Mouse (Mus musculus): ENCODE measurements at regions not wholly inside any gene's neighbourhood (a gene's known extent, or its start where the extent isn't known, plus 50 kb on each side); places are given as distances from the start of the nearest gene placed in this dataset.
A peak's percentile ranks its signal among the peaks of the same experiment; 100 is the strongest.

DNA sequence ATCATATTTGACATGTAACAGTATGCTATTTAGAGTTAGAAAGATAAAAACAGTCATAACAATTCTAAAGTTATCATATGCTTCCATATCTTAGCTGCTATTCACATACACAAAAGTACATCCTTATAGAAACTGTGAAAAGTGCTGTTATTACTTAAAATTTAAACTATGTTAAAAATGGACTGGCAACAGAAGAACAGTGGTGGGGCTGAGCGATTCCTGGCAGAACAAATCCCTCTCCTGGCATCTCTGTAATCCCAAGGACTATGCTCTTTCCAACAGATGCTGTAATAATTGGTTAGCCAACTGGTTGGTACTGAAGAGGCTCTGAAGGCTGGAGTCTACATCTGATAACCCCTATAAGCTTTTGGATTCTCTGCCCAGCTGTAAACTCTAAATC, 393.0 kb upstream of the Slc39a10 start:
- in situ Hi-C loops (cut with MboI; ENCODE audit: low sequenced_read_pairs in 2 of 2, unreplicated experiment in 2 of 2), result no loop called here
- no peak for TF ChIP-seq ZC3H11A (IDR thresholded peaks at IDR 0.05; ENCODE audit: borderline replicate concordance, low read depth, low read length)
- no peak for TF ChIP-seq HCFC1 (IDR thresholded peaks at IDR 0.05; ENCODE audit: borderline replicate concordance, insufficient read depth, low read length)
- TF ChIP-seq ZNF384 (IDR thresholded peaks at IDR 0.05; ENCODE audit: low read depth, low read length), result no peak
- Histone ChIP-seq H3K27ac (ENCODE audit: insufficient read depth, low read depth, low read length, poor library complexity, severe bottlenecking) (no peak overlapping the region), H3K4me3 (ENCODE audit: insufficient read depth in 1 of 2, low read depth in 1 of 2, low read length in 2 of 2, poor library complexity in 1 of 2, severe bottlenecking in 1 of 2) (no peak overlapping the region), H3K36me3 (ENCODE audit: control insufficient read depth, insufficient read depth, low read length, poor library complexity, severe bottlenecking) (no peaks in the 10 kb centered on the region), H3K4me1 (ENCODE audit: control insufficient read depth in 2 of 2, insufficient read depth in 2 of 2, low read length in 2 of 2, poor library complexity in 1 of 2) (no peaks in the 10 kb centered on the region), H3K9ac (ENCODE audit: insufficient read depth, low read depth, low read length, poor library complexity, severe bottlenecking) (no peak overlapping the region), H3K9me3 (ENCODE audit: control insufficient read depth, insufficient read depth, low read depth, low read length) (no peaks in the 10 kb centered on the region)
- no peak for DNase-seq (ENCODE audit: low read depth, low spot score)

DNA sequence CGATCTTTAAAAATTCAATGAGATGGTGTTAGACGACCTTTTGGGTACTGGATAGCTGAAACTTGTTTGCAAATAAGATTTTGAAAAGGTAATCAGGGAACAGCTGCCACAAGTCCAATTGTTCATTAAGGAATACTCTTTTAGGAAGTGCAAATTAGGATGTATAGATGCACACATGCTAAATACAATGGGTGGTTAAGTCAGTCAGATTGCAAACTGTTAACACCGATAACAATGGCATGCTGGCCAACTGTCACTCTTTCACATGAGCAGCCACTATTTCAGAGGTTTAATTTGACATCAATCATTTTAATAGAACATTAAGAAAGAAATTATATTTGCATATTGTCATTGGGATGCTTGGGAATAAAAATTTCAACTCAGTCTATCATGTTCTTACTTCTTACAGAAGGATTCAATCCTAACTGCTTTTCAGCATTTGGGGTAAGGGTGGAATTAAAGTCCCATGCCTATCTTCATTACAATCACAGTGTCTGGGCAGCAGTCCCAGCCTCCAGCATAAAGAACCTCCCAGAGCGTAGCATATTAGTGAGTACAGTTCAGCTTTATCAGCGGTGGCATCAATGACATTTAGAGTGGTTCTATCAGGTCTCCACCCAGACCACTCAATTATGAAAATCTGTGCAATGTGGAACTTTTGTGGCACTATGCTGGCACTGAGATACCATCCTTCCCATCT, 385.8 kb upstream of the Slc39a10 start:
- TF ChIP-seq ZNF384 (IDR thresholded peaks at IDR 0.05; ENCODE audit: low read depth, low read length), result no peak
- no peak for TF ChIP-seq HCFC1 (IDR thresholded peaks at IDR 0.05; ENCODE audit: borderline replicate concordance, insufficient read depth, low read length)
- no peak for TF ChIP-seq CHD2 (IDR thresholded peaks at IDR 0.05; ENCODE audit: low read depth, low read length)
- no peak for TF ChIP-seq ZC3H11A (IDR thresholded peaks at IDR 0.05; ENCODE audit: borderline replicate concordance, low read depth, low read length)
- TF ChIP-seq MAFK (IDR thresholded peaks at IDR 0.05; ENCODE audit: insufficient read depth, low read depth, low read length), result no peak
- in situ Hi-C loops (cut with MboI; ENCODE audit: low sequenced_read_pairs in 2 of 2, unreplicated experiment in 2 of 2), result no loop called here
- Histone ChIP-seq H3K27ac (ENCODE audit: insufficient read depth, low read depth, low read length, poor library complexity, severe bottlenecking) (no peak overlapping the region), H3K36me3 (ENCODE audit: control insufficient read depth, insufficient read depth, low read length, poor library complexity, severe bottlenecking) (no peaks in the 10 kb centered on the region), H3K9me3 (ENCODE audit: control insufficient read depth, insufficient read depth, low read depth, low read length) (no peaks in the 10 kb centered on the region), H3K4me1 (ENCODE audit: control insufficient read depth in 2 of 2, insufficient read depth in 2 of 2, low read length in 2 of 2, poor library complexity in 1 of 2) (no peaks in the 10 kb centered on the region), H3K4me3 (ENCODE audit: insufficient read depth in 1 of 2, low read depth in 1 of 2, low read length in 2 of 2, poor library complexity in 1 of 2, severe bottlenecking in 1 of 2) (no peak overlapping the region), H3K9ac (ENCODE audit: insufficient read depth, low read depth, low read length, poor library complexity, severe bottlenecking) (no peak overlapping the region)
- no peak for DNase-seq (ENCODE audit: low read depth, low spot score)

DNA sequence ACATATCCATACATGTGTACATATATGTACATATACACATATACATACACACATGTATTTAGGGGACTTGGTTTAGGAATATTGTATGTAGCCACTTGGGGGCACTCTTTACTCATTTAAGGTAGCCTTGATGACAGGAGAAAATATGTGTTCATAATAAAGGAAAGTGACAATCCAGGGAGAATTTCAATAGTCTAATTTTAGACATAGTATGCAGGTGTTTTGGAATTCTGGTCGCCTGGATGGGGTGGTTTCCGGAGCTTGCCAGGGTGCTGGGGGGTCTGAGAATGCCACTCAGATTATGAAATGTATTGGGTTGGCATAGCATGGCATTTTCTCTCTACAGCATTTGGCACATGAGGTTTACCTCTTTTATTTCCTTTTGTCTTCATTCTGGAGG, 385.2 kb upstream of the Slc39a10 start:
- Histone ChIP-seq H3K36me3 (ENCODE audit: control insufficient read depth, insufficient read depth, low read length, poor library complexity, severe bottlenecking) (no peaks in the 10 kb centered on the region), H3K27ac (ENCODE audit: insufficient read depth, low read depth, low read length, poor library complexity, severe bottlenecking) (no peak overlapping the region), H3K9me3 (ENCODE audit: control insufficient read depth, insufficient read depth, low read depth, low read length) (no peaks in the 10 kb centered on the region), H3K4me1 (ENCODE audit: control insufficient read depth in 2 of 2, insufficient read depth in 2 of 2, low read length in 2 of 2, poor library complexity in 1 of 2) (no peaks in the 10 kb centered on the region), H3K4me3 (ENCODE audit: insufficient read depth in 1 of 2, low read depth in 1 of 2, low read length in 2 of 2, poor library complexity in 1 of 2, severe bottlenecking in 1 of 2) (no peak overlapping the region), H3K9ac (ENCODE audit: insufficient read depth, low read depth, low read length, poor library complexity, severe bottlenecking) (no peak overlapping the region)
- peak; percentile 19 for DNase-seq (ENCODE audit: low read depth, low spot score)
- in situ Hi-C loops (cut with MboI; ENCODE audit: low sequenced_read_pairs in 2 of 2, unreplicated experiment in 2 of 2), result no loop called here
- TF ChIP-seq ZNF384 (IDR thresholded peaks at IDR 0.05; ENCODE audit: low read depth, low read length) (no peak), ZC3H11A (IDR thresholded peaks at IDR 0.05; ENCODE audit: borderline replicate concordance, low read depth, low read length) (0 out of 2 replicates have a peak, but pooled peaks have one; percentile 6)

DNA sequence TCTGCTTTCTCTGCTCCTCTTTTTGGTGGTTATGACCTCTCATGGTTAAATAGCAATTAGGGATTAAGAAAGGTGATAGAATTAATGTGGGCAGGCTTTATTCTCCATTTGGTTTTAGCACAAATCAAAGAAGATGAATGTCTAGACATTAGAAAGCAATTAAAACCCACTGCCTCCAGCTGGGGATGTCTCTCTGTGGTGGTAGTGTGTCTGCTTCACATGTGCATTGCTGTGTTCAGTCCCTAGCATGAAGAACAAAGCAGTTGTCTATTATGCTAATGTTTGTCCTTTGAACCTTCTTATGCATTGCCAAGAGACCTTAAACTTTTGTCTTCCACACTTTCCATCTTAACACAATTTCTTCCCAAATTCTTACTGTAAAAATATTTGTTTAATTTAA, 379.5 kb upstream of the Slc39a10 start:
- TF ChIP-seq HCFC1 (IDR thresholded peaks at IDR 0.05; ENCODE audit: borderline replicate concordance, insufficient read depth, low read length), result no peak
- TF ChIP-seq MAFK (IDR thresholded peaks at IDR 0.05; ENCODE audit: insufficient read depth, low read depth, low read length), result no peak
- TF ChIP-seq ZNF384 (IDR thresholded peaks at IDR 0.05; ENCODE audit: low read depth, low read length), result no peak
- no peak for TF ChIP-seq CHD2 (IDR thresholded peaks at IDR 0.05; ENCODE audit: low read depth, low read length)
- no peak for TF ChIP-seq ZC3H11A (IDR thresholded peaks at IDR 0.05; ENCODE audit: borderline replicate concordance, low read depth, low read length)
- no peak overlapping the region for H3K9ac ChIP-seq (ENCODE audit: insufficient read depth, low read depth, low read length, poor library complexity, severe bottlenecking)
- no peak overlapping the region for H3K27ac ChIP-seq (ENCODE audit: insufficient read depth, low read depth, low read length, poor library complexity, severe bottlenecking)
- in situ Hi-C loops (cut with MboI; ENCODE audit: low sequenced_read_pairs in 2 of 2, unreplicated experiment in 2 of 2), result no loop called here
- no peak overlapping the region for H3K4me3 ChIP-seq (ENCODE audit: insufficient read depth in 1 of 2, low read depth in 1 of 2, low read length in 2 of 2, poor library complexity in 1 of 2, severe bottlenecking in 1 of 2)
- H3K9me3 ChIP-seq (ENCODE audit: control insufficient read depth, insufficient read depth, low read depth, low read length), result no peaks in the 10 kb centered on the region
- DNase-seq (ENCODE audit: low read depth, low spot score), result no peak
- H3K4me1 ChIP-seq (ENCODE audit: control insufficient read depth in 2 of 2, insufficient read depth in 2 of 2, low read length in 2 of 2, poor library complexity in 1 of 2), result no peaks in the 10 kb centered on the region
- H3K36me3 ChIP-seq (ENCODE audit: control insufficient read depth, insufficient read depth, low read length, poor library complexity, severe bottlenecking), result no peaks in the 10 kb centered on the region

DNA sequence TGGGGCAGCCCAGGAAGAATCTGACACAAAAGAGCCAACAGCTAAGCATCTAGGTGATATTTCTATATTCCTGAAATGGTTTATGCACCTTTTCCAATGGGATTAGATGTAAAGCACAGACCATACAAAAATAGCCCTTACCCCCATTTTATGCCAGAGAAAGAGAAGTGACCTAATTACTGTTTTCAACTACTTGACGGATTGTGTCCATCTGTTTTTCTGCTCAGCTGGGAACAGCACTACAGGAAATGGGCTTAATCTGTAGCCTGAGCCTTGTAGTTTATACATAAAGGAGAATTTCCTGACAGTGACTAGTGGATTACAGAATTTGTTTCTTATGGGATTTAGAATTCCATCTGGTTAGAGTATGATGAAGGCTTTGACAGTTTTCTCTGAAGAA, 371.0 kb upstream of the Slc39a10 start:
- no peak for TF ChIP-seq MAFK (IDR thresholded peaks at IDR 0.05; ENCODE audit: insufficient read depth, low read depth, low read length)
- no peak for TF ChIP-seq CHD2 (IDR thresholded peaks at IDR 0.05; ENCODE audit: low read depth, low read length)
- TF ChIP-seq ZC3H11A (IDR thresholded peaks at IDR 0.05; ENCODE audit: borderline replicate concordance, low read depth, low read length), result no peak
- TF ChIP-seq HCFC1 (IDR thresholded peaks at IDR 0.05; ENCODE audit: borderline replicate concordance, insufficient read depth, low read length), result no peak
- TF ChIP-seq ZNF384 (IDR thresholded peaks at IDR 0.05; ENCODE audit: low read depth, low read length), result no peak
- Histone ChIP-seq H3K9me3 (ENCODE audit: control insufficient read depth, insufficient read depth, low read depth, low read length) (no peaks in the 10 kb centered on the region), H3K27ac (ENCODE audit: insufficient read depth, low read depth, low read length, poor library complexity, severe bottlenecking) (no peak overlapping the region), H3K4me3 (ENCODE audit: insufficient read depth in 1 of 2, low read depth in 1 of 2, low read length in 2 of 2, poor library complexity in 1 of 2, severe bottlenecking in 1 of 2) (no peak overlapping the region), H3K9ac (ENCODE audit: insufficient read depth, low read depth, low read length, poor library complexity, severe bottlenecking) (no peak overlapping the region), H3K36me3 (ENCODE audit: control insufficient read depth, insufficient read depth, low read length, poor library complexity, severe bottlenecking) (no peaks in the 10 kb centered on the region), H3K4me1 (ENCODE audit: control insufficient read depth in 2 of 2, insufficient read depth in 2 of 2, low read length in 2 of 2, poor library complexity in 1 of 2) (no peaks in the 10 kb centered on the region)
- in situ Hi-C loops (cut with MboI; ENCODE audit: low sequenced_read_pairs in 2 of 2, unreplicated experiment in 2 of 2), result no loop called here
- DNase-seq (ENCODE audit: low read depth, low spot score), result no peak
